Mouse (Mus musculus): Measurements from ENCODE around the gene Nab1. TPM values are rescaled to one million over a fixed set of nuclear protein-coding genes. Genes with fewer than 3 reads are reported as not detected.
"Not testable (repeated sequence)": the region's sequence is repeated elsewhere in the genome, so short reads cannot be mapped to it uniquely, and the experiment has no call there.

Gene Nab1
- total and polyA plus RNA-seq, 3 experiments = 26.7 to 40.3 TPM; not detected in 1

DNA sequence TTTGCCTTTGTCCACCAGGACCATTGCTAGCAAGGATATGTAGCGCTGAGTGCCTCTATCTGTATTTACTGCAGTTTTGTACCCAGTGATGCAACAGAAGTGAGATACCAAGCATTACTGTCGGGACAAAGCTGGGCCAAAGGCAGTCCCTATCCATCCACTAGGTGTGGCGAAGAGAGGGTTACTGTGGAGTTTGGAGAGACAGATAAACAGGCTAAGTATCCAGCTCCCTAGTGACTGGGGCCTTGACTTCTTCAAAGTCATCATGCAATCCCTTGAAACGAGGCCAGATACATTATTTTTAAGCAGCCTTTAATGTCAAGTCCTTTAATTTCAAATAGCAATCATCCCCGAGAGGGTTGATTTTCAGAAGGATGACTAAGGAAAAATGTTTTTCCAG is 47.0 kb upstream of the Nab1 start:
- no peaks in the 10 kb centered on the region for H3K4me1 ChIP-seq (ENCODE audit: control insufficient read depth in 1 of 2, insufficient read depth in 2 of 2, low read length in 2 of 2)
- no peaks in the 10 kb centered on the region for H3K36me3 ChIP-seq (ENCODE audit: control insufficient read depth in 1 of 2, insufficient read depth in 2 of 2, low read length in 2 of 2)
- H3K4me3 ChIP-seq (ENCODE audit: control insufficient read depth in 1 of 2, insufficient read depth in 1 of 2, low read depth in 2 of 2, low read length in 2 of 2) = no peak overlapping the region
- TF ChIP-seq POLR2A (IDR thresholded peaks at IDR 0.05; ENCODE audit: control insufficient read depth in 1 of 2, insufficient read depth in 1 of 2, low read depth in 1 of 2, low read length in 2 of 2, poor library complexity in 1 of 2) = no peak
- TF ChIP-seq ZNF384 (IDR thresholded peaks at IDR 0.05; ENCODE audit: low read depth, low read length) = no peak
- no peak for TF ChIP-seq EP300 (IDR thresholded peaks at IDR 0.05; ENCODE audit: low read depth in 1 of 2, low read length in 2 of 2)
- no peak for TF ChIP-seq RAD21 (IDR thresholded peaks at IDR 0.05; ENCODE audit: low read depth, low read length)
- TF ChIP-seq NRF1 (IDR thresholded peaks at IDR 0.05; ENCODE audit: insufficient read depth, low read depth, low read length, poor library complexity, severe bottlenecking) = no peak
- no peak for TF ChIP-seq MAX (IDR thresholded peaks at IDR 0.05; ENCODE audit: low read length)
- no peak for TF ChIP-seq MYC (IDR thresholded peaks at IDR 0.05; ENCODE audit: low read depth, low read length)
- TF ChIP-seq MYB (IDR thresholded peaks at IDR 0.05; ENCODE audit: low read depth, low read length) = no peak
- TF ChIP-seq ZKSCAN1 (IDR thresholded peaks at IDR 0.05; ENCODE audit: low read depth, low read length) = no peak
- TF ChIP-seq KAT2A (conservative IDR thresholded peaks at IDR 0.05; ENCODE audit: low read depth, low read length) = no peak
- TF ChIP-seq USF1 (IDR thresholded peaks at IDR 0.05; ENCODE audit: low read depth, low read length) = no peak
- TF ChIP-seq TAL1 (IDR thresholded peaks at IDR 0.05; ENCODE audit: low read length) = no peak
- TF ChIP-seq SMC3 (IDR thresholded peaks at IDR 0.05; ENCODE audit: low read depth, low read length) = no peak
- no peak for TF ChIP-seq HCFC1 (IDR thresholded peaks at IDR 0.05; ENCODE audit: low read depth, low read length)
- no peak overlapping the region for H3K9ac ChIP-seq (ENCODE audit: control insufficient read depth, low read depth, low read length, poor library complexity, severe bottlenecking)
- no peak overlapping the region for H3K27ac ChIP-seq (ENCODE audit: control insufficient read depth, low read depth, low read length)
- H3K79me2 ChIP-seq (ENCODE audit: control insufficient read depth, insufficient read depth, low read length, poor library complexity) = no peaks in the 10 kb centered on the region
- no peak for DNase-seq (ENCODE audit: low read depth, low spot score)
- H3K9me3 ChIP-seq (replicated peaks; ENCODE audit: insufficient read depth, low read length) = no peaks in the 10 kb centered on the region
- no peaks in the 10 kb centered on the region; a peak in 2 of 4 replicates for H3K27me3 ChIP-seq (ENCODE audit: control insufficient read depth in 1 of 2, insufficient read depth in 2 of 2, low read length in 2 of 2)

DNA sequence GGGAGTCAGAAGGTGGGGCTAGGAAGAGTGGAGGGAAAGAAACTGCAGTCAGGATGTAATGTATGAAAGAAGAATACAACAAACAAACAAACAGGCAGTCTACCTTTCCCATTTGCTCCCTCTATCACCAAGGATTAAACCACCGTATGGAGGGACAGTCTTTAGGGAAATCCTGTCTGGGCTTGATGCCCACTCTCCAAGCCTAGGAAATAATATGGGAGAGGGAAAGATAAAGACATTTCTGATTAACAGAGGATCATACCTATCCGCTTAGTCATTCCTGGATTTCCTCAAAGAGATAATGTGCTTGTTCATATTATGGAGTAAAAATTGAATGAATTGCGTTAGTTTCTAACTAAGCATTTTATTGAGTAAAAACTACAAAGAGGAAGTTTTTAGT is 46.3 kb upstream of the Nab1 start:
- no peaks in the 10 kb centered on the region for H3K9me3 ChIP-seq (replicated peaks; ENCODE audit: insufficient read depth, low read length)
- no peaks in the 10 kb centered on the region for H3K36me3 ChIP-seq (ENCODE audit: control insufficient read depth in 1 of 2, insufficient read depth in 2 of 2, low read length in 2 of 2)
- no peak overlapping the region for H3K9ac ChIP-seq (ENCODE audit: control insufficient read depth, low read depth, low read length, poor library complexity, severe bottlenecking)
- no peaks in the 10 kb centered on the region; a peak in 2 of 4 replicates for H3K27me3 ChIP-seq (ENCODE audit: control insufficient read depth in 1 of 2, insufficient read depth in 2 of 2, low read length in 2 of 2)
- H3K4me1 ChIP-seq (ENCODE audit: control insufficient read depth in 1 of 2, insufficient read depth in 2 of 2, low read length in 2 of 2) = no peaks in the 10 kb centered on the region
- no peak for TF ChIP-seq USF2 (IDR thresholded peaks at IDR 0.05; ENCODE audit: borderline replicate concordance in 1 of 2, insufficient read depth in 1 of 2, low read depth in 1 of 2, low read length in 2 of 2)
- TF ChIP-seq POLR2A (IDR thresholded peaks at IDR 0.05; ENCODE audit: control insufficient read depth in 1 of 2, insufficient read depth in 1 of 2, low read depth in 1 of 2, low read length in 2 of 2, poor library complexity in 1 of 2) = no peak
- TF ChIP-seq POLR2AphosphoS5 (IDR thresholded peaks at IDR 0.05; ENCODE audit: borderline replicate concordance, low read depth, low read length) = no peak
- TF ChIP-seq RAD21 (IDR thresholded peaks at IDR 0.05; ENCODE audit: low read depth, low read length) = no peak
- no peak for TF ChIP-seq MAX (IDR thresholded peaks at IDR 0.05; ENCODE audit: low read length)
- no peak for TF ChIP-seq BHLHE40 (IDR thresholded peaks at IDR 0.05; ENCODE audit: borderline replicate concordance, low read depth, low read length)
- no peak for TF ChIP-seq SMC3 (IDR thresholded peaks at IDR 0.05; ENCODE audit: low read depth, low read length)
- TF ChIP-seq MXI1 (IDR thresholded peaks at IDR 0.05; ENCODE audit: low read depth, low read length) = no peak
- no peak overlapping the region for H3K4me3 ChIP-seq (ENCODE audit: control insufficient read depth in 1 of 2, insufficient read depth in 1 of 2, low read depth in 2 of 2, low read length in 2 of 2)
- H3K27ac ChIP-seq (ENCODE audit: control insufficient read depth, low read depth, low read length) = no peak overlapping the region
- no peaks in the 10 kb centered on the region for H3K79me2 ChIP-seq (ENCODE audit: control insufficient read depth, insufficient read depth, low read length, poor library complexity)
- no peak for DNase-seq (ENCODE audit: low read depth, low spot score)

DNA sequence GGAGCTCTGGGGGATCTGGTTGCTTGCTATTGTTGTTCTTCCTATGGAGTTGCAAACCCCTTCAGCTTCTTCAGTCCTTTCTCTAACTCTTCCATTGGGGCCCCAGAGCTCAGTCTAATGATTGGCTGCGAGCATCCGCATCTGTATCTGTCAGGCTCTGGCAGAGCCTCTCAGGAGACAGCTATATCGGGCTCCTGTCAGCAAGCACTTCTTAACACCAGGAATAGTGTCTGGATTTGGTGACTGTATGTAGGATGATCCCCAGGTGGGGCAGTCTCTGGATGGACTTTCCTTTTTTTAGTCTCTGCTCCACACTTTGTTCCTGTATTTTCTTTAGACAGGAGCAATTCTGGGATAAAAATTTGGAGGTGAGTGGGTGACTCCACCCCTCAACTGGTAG is 39.6 kb upstream of the Nab1 start:
- not testable (repeated sequence) for H3K4me1 ChIP-seq (ENCODE audit: control insufficient read depth in 1 of 2, insufficient read depth in 2 of 2, low read length in 2 of 2); H3K79me2 ChIP-seq (ENCODE audit: control insufficient read depth, insufficient read depth, low read length, poor library complexity); H3K27me3 ChIP-seq (ENCODE audit: control insufficient read depth in 1 of 2, insufficient read depth in 2 of 2, low read length in 2 of 2); H3K27ac ChIP-seq (ENCODE audit: control insufficient read depth, low read depth, low read length); H3K36me3 ChIP-seq (ENCODE audit: control insufficient read depth in 1 of 2, insufficient read depth in 2 of 2, low read length in 2 of 2); H3K9ac ChIP-seq (ENCODE audit: control insufficient read depth, low read depth, low read length, poor library complexity, severe bottlenecking); H3K9me3 ChIP-seq (replicated peaks; ENCODE audit: insufficient read depth, low read length); H3K4me3 ChIP-seq (ENCODE audit: control insufficient read depth in 1 of 2, insufficient read depth in 1 of 2, low read depth in 2 of 2, low read length in 2 of 2); DNase-seq (ENCODE audit: low read depth, low spot score)

Data from MEL (cell line).